Mouse (Mus musculus): ENCODE results near the gene Ing1. TPM values are rescaled to one million over a fixed set of nuclear protein-coding genes. Genes with fewer than 3 reads are reported as not detected.

The Ing1 gene
- polyA plus RNA-seq, 1 experiment from 2014 or later, result 31.2 TPM

DNA sequence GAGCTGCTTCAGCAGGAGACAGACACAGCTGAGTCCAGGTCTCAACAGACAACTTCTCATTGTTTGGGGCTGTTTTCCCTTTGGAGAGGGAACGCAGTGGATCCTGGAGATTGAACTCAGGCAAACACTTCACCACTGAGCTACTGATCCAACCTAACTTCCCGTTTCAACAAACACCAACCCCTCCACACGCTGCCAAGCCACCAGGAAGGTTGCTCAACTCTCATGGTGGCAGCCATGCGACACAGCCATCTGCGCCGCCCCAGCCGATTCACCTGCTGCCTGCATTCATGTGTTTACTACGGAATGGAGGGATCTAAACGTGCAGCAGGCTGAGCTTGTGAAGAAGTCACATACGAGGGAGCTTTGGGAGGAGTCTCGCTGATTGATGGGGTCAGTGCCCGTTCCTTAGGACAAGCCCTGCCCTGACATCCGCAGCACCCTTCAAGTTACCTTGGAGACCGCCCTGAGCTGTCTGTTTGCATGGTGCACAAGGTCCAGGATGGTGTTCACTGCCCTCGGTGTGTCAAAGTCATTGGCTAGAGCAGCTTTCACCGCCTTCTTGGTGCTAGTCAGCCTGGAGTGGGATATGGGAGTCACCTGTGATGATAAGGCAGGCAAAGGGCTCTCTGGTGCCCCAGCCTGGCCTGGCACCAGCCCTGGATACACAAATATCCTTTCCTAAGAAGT, 37.9 kb upstream of the Ing1 start:
- Histone ChIP-seq H3K4me3 (ENCODE audit: low read depth, low read length) (no peak overlapping the region), H3K36me3 (ENCODE audit: control insufficient read depth, insufficient read depth, low read length) (peaks cover 27% of the 10 kb centered on the region), H3K4me2 (no peak overlapping the region), H3K9me3 (ENCODE audit: control insufficient read depth, low read length) (no peaks in the 10 kb centered on the region), H3K27ac (ENCODE audit: low read depth, low read length) (no peak overlapping the region), H3K4me1 (replicated peaks; ENCODE audit: control insufficient read depth, insufficient read depth, low read length) (peaks cover 20% of the 10 kb centered on the region), H3K9ac (ENCODE audit: low read depth, low read length) (no peak overlapping the region), H3K27me3 (replicated peaks; ENCODE audit: control insufficient read depth, insufficient read depth, low read length) (no peaks in the 10 kb centered on the region)
- no peak for DNase-seq (ENCODE audit: low spot score)
- WGBS, result 80% methylated on average over 16 of the region's 16 CpGs
- no peak for ATAC-seq (replicated peaks; ENCODE audit: low FRiP score)

DNA sequence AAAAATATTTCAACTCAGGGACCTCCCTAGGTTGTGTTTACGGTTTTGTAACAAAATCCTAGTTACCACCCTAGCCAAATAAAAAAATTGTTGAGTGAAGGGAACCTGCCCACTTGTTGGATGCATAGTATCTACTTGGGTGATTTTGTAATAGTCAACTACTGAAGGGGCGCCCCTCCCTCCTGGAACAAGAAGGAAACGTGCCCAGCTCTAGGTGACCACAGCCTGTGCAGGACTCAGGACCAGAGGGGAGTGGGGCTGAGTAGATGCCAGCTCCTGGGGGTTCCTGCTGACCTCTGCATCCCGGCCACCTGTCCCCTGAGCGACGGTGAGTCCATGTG, 37.3 kb upstream of the Ing1 start:
- WGBS, result 85% methylated on average over 6 of the region's 6 CpGs
- H3K4me2 ChIP-seq, result no peak overlapping the region
- H3K9ac ChIP-seq (ENCODE audit: low read depth, low read length), result no peak overlapping the region
- DNase-seq (ENCODE audit: low spot score), result no peak
- H3K36me3 ChIP-seq (ENCODE audit: control insufficient read depth, insufficient read depth, low read length), result peaks cover 22% of the 10 kb centered on the region
- H3K9me3 ChIP-seq (ENCODE audit: control insufficient read depth, low read length), result no peaks in the 10 kb centered on the region
- no peak overlapping the region for H3K27ac ChIP-seq (ENCODE audit: low read depth, low read length)
- ATAC-seq (replicated peaks; ENCODE audit: low FRiP score), result no peak
- H3K27me3 ChIP-seq (replicated peaks; ENCODE audit: control insufficient read depth, insufficient read depth, low read length), result no peaks in the 10 kb centered on the region
- H3K4me1 ChIP-seq (replicated peaks; ENCODE audit: control insufficient read depth, insufficient read depth, low read length), result peaks cover 15% of the 10 kb centered on the region
- H3K4me3 ChIP-seq (ENCODE audit: low read depth, low read length), result no peak overlapping the region

DNA sequence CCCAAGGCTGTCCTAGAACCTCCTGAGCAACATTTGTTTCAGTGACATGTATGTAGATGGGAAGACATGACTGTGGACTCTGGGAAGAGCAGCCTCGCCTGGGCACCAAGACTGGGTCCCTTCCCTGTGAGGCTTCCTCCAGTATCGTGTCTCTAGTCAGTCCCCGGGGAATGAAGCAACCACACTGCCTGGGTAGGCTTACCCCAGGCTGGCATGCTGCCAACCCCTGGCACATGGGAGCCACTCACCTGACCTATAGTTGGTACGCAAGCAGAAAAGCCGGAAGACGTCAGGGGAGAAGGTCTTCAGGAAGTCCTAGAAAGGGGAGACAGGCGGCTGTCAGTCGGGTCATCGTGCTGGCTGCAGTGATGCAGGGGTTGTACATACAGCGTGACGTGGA, 36.7 kb upstream of the Ing1 start:
- peaks cover 16% of the 10 kb centered on the region for H3K36me3 ChIP-seq (ENCODE audit: control insufficient read depth, insufficient read depth, low read length)
- 91% methylated on average over 11 of the region's 11 CpGs for WGBS
- ATAC-seq (replicated peaks; ENCODE audit: low FRiP score), result no peak

DNA sequence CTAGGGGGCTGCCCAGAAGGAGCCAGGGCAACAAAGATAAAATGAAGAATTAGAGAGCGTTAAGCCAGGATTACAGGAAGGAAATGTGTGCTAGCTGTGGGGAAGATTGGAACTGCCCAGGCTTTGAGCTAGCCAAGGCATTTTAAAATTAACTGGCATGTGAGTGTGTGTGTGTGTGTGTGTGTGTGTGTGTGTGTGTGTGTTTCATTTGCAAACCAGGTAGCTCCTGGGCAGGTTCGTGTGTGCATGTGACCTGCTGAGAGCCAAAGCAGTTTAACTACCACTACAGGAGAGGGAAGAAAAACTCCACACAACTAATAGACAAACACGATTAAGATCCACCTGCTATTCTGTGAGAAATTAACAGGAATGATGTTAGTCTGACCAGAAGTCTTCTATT, 32.0 kb upstream of the Ing1 start:
- WGBS, result 72% methylated on average over 3 of the region's 3 CpGs
- no peak for ATAC-seq (replicated peaks; ENCODE audit: low FRiP score)

More for the DNA sequence above, 36.7 kb upstream of the Ing1 start:
- Histone ChIP-seq H3K27me3 (replicated peaks; ENCODE audit: control insufficient read depth, insufficient read depth, low read length) (no peaks in the 10 kb centered on the region), H3K27ac (ENCODE audit: low read depth, low read length) (no peak overlapping the region), H3K4me1 (replicated peaks; ENCODE audit: control insufficient read depth, insufficient read depth, low read length) (peaks cover 8% of the 10 kb centered on the region), H3K4me3 (ENCODE audit: low read depth, low read length) (no peak overlapping the region), H3K9me3 (ENCODE audit: control insufficient read depth, low read length) (no peaks in the 10 kb centered on the region), H3K9ac (ENCODE audit: low read depth, low read length) (no peak overlapping the region), H3K4me2 (no peak overlapping the region)
- no peak for DNase-seq (ENCODE audit: low spot score)

DNA sequence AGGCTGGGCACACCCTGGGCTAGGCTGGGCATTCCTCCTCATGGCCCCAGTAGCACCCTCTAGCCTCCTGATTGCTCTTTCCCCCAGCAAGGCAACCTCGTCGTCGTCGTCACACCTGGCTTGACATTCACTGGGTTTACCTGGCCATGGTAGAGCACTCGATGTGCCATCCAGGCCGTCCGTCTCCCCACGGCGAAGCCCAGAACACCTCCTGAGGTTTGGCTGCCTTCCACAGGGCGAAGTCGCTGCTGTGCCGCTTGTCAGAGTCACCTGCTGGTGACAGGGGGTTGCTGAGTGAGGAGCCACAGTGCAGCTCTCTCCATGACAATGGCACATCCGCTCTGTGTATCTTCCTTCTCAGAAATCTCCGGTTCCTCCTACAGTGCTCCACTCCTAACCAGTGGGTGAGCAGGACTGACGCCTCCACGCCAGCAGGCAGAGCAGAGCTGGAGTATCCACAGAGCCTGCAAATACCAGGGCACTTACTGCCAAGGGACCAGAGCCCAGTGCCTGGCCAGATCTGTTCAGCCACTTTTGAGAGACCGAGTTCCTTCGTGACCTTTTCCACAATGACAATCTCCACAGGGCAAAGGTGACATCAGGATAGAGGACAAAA, 25.1 kb upstream of the Ing1 start:
- Histone ChIP-seq H3K9me3 (ENCODE audit: control insufficient read depth, low read length) (no peaks in the 10 kb centered on the region), H3K4me1 (replicated peaks; ENCODE audit: control insufficient read depth, insufficient read depth, low read length) (no peaks in the 10 kb centered on the region), H3K27ac (ENCODE audit: low read depth, low read length) (no peak overlapping the region), H3K9ac (ENCODE audit: low read depth, low read length) (no peak overlapping the region), H3K36me3 (ENCODE audit: control insufficient read depth, insufficient read depth, low read length) (peaks cover 16% of the 10 kb centered on the region), H3K27me3 (replicated peaks; ENCODE audit: control insufficient read depth, insufficient read depth, low read length) (no peaks in the 10 kb centered on the region), H3K4me3 (ENCODE audit: low read depth, low read length) (no peak overlapping the region), H3K4me2 (no peak overlapping the region)
- 85% methylated on average over 18 of the region's 18 CpGs for WGBS
- ATAC-seq (replicated peaks; ENCODE audit: low FRiP score) (no peak), DNase-seq (ENCODE audit: low spot score) (no peak)

More for the DNA sequence above, 32.0 kb upstream of the Ing1 start:
- Histone ChIP-seq H3K36me3 (ENCODE audit: control insufficient read depth, insufficient read depth, low read length) (peaks cover 7% of the 10 kb centered on the region), H3K4me1 (replicated peaks; ENCODE audit: control insufficient read depth, insufficient read depth, low read length) (no peaks in the 10 kb centered on the region), H3K4me2 (no peak overlapping the region), H3K27ac (ENCODE audit: low read depth, low read length) (no peak overlapping the region), H3K4me3 (ENCODE audit: low read depth, low read length) (no peak overlapping the region), H3K9me3 (ENCODE audit: control insufficient read depth, low read length) (no peaks in the 10 kb centered on the region), H3K27me3 (replicated peaks; ENCODE audit: control insufficient read depth, insufficient read depth, low read length) (no peaks in the 10 kb centered on the region), H3K9ac (ENCODE audit: low read depth, low read length) (no peak overlapping the region)
- DNase-seq (ENCODE audit: low spot score), result no peak

DNA sequence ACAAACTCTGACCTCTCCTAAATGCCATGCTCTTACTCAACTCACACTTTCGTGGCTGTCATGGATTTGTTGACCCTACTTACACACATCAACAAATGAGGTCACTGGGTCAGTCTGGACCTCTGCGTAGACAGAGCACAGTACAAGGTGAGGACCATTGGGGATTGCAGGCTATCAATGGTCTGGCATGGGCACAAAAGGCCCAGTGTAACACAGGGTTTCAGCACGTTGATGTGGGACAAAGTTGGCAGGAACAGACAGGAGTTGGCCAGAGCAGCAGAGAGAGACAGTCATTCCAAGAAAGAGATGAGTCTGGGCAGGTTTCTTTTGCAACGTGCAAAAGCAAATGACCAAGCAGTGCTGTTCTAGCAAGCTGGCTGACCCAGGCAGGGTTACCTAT, 24.5 kb upstream of the Ing1 start:
- Histone ChIP-seq H3K4me2 (no peak overlapping the region), H3K27ac (ENCODE audit: low read depth, low read length) (no peak overlapping the region), H3K9me3 (ENCODE audit: control insufficient read depth, low read length) (no peaks in the 10 kb centered on the region), H3K4me3 (ENCODE audit: low read depth, low read length) (no peak overlapping the region), H3K4me1 (replicated peaks; ENCODE audit: control insufficient read depth, insufficient read depth, low read length) (no peaks in the 10 kb centered on the region), H3K9ac (ENCODE audit: low read depth, low read length) (no peak overlapping the region), H3K27me3 (replicated peaks; ENCODE audit: control insufficient read depth, insufficient read depth, low read length) (no peaks in the 10 kb centered on the region), H3K36me3 (ENCODE audit: control insufficient read depth, insufficient read depth, low read length) (peaks cover 14% of the 10 kb centered on the region)
- ATAC-seq (replicated peaks; ENCODE audit: low FRiP score) (peak; percentile 39), DNase-seq (ENCODE audit: low spot score) (no peak)
- 74% methylated on average over 4 of the region's 4 CpGs for WGBS

DNA sequence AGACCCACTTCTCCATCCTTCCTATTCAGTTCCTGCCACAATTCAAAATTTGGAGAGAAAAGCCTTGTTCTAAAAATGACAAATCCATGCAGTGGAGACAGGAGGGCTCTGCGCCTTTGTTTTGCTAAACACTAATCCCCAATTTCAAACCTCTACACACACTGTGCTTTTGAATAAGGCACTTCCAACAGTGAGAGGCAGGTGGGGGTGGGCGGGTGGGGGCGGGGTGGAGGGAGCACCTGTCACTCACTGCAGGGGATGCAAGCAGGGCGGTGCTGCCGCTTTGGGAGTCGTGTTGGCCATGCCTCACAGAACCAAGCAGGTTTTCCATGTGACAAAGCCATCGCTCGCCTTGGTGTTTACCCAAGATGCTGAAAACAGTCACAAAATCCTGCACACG, 20.9 kb upstream of the Ing1 start:
- peaks cover 21% of the 10 kb centered on the region for H3K36me3 ChIP-seq (ENCODE audit: control insufficient read depth, insufficient read depth, low read length)
- H3K27ac ChIP-seq (ENCODE audit: low read depth, low read length), result no peak overlapping the region
- H3K4me2 ChIP-seq, result no peak overlapping the region
- no peak for ATAC-seq (replicated peaks; ENCODE audit: low FRiP score)
- no peak for DNase-seq (ENCODE audit: low spot score)
- H3K4me1 ChIP-seq (replicated peaks; ENCODE audit: control insufficient read depth, insufficient read depth, low read length), result no peaks in the 10 kb centered on the region
- no peaks in the 10 kb centered on the region for H3K9me3 ChIP-seq (ENCODE audit: control insufficient read depth, low read length)
- no peak overlapping the region for H3K9ac ChIP-seq (ENCODE audit: low read depth, low read length)
- H3K4me3 ChIP-seq (ENCODE audit: low read depth, low read length), result no peak overlapping the region
- whole genome bisulfite sequencing, result 66% methylated on average over 9 of the region's 9 CpGs
- H3K27me3 ChIP-seq (replicated peaks; ENCODE audit: control insufficient read depth, insufficient read depth, low read length), result no peaks in the 10 kb centered on the region

DNA sequence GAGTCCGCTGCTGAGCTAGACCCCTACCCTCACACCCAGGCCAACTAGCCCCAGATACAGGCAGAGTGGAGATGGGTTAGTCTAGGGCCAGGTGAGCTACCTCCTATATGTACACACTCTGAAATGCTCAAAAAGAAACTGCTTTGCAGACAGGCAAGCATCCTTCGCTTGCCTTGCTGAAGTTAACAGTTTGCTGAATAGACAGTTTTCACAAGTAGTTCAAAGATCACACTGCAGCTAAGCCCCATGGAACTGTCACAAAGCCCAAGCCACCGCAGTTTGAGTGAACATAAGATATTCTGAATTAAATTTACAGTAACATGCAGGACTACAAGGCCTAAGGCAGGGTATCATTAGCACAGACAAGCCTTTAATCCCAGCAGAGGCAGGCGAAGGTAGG, 16.3 kb upstream of the Ing1 start:
- DNase-seq (ENCODE audit: low spot score), result no peak
- no peak for ATAC-seq (replicated peaks; ENCODE audit: low FRiP score)
- H3K36me3 ChIP-seq (ENCODE audit: control insufficient read depth, insufficient read depth, low read length), result peaks cover 34% of the 10 kb centered on the region
- no peaks in the 10 kb centered on the region for H3K4me1 ChIP-seq (replicated peaks; ENCODE audit: control insufficient read depth, insufficient read depth, low read length)
- 92% methylated on average over 4 of the region's 4 CpGs for WGBS
- H3K27ac ChIP-seq (ENCODE audit: low read depth, low read length), result no peak overlapping the region
- H3K27me3 ChIP-seq (replicated peaks; ENCODE audit: control insufficient read depth, insufficient read depth, low read length), result no peaks in the 10 kb centered on the region
- H3K9ac ChIP-seq (ENCODE audit: low read depth, low read length), result no peak overlapping the region
- H3K4me3 ChIP-seq (ENCODE audit: low read depth, low read length), result no peak overlapping the region
- no peak overlapping the region for H3K4me2 ChIP-seq
- H3K9me3 ChIP-seq (ENCODE audit: control insufficient read depth, low read length), result no peaks in the 10 kb centered on the region

DNA sequence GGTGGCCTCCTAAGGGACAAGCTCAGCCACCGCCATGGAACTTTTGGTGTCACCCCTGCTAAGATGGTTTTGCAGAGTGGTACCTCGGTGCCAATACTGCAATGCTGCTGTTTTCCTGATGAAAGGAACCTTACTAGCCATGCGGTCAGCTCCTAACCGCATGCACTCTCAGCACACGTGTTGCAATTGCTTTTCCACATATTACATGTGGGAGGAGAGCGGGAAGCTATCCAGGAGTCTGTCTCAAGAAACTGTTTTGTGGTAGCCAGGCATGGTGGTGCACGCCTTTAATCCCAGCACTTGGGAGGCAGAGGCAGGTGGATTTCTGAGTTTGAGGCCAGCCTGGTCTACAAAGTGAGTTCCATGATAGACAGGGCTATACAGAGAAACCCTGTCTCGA, 15.2 kb upstream of the Ing1 start:
- no peak overlapping the region for H3K4me2 ChIP-seq
- H3K9ac ChIP-seq (ENCODE audit: low read depth, low read length), result no peak overlapping the region
- H3K27me3 ChIP-seq (replicated peaks; ENCODE audit: control insufficient read depth, insufficient read depth, low read length), result no peaks in the 10 kb centered on the region
- no peak overlapping the region for H3K4me3 ChIP-seq (ENCODE audit: low read depth, low read length)
- no peaks in the 10 kb centered on the region for H3K9me3 ChIP-seq (ENCODE audit: control insufficient read depth, low read length)
- ATAC-seq (replicated peaks; ENCODE audit: low FRiP score), result no peak
- no peaks in the 10 kb centered on the region for H3K4me1 ChIP-seq (replicated peaks; ENCODE audit: control insufficient read depth, insufficient read depth, low read length)
- DNase-seq (ENCODE audit: low spot score), result no peak
- H3K27ac ChIP-seq (ENCODE audit: low read depth, low read length), result no peak overlapping the region
- H3K36me3 ChIP-seq (ENCODE audit: control insufficient read depth, insufficient read depth, low read length), result peaks cover 28% of the 10 kb centered on the region
- 91% methylated on average over 8 of the region's 8 CpGs for WGBS
